Comparison of ENCODE assay signal across 8 mouse cellular contexts in the genomic region with DNA sequence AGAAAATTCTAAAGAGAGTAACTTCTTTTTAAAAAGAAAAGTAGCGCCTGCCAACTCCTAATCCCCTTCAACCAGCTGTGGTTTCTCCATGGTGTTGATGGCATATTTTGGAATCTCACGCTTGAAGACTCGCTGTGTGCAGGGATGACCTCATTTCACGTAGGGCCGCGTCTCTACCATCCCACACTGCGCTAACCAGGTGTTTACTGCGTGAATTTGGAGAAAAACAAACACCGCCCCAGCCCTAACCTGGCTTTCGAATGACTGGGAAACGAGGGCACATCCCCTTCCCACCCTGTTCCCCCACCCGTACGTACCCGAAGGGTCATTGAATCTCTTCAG. TPM values are rescaled to one million over a fixed set of nuclear protein-coding genes. Genes with fewer than 3 reads are reported as not detected.
DNase-seq lines count a peak whose midpoint lies in the region; ATAC-seq and TF ChIP-seq lines count a peak whose summit lies in the region.

No protein-coding gene starts in this region.

- no peak for TF ChIP-seq POLR2A in ES-Bruce4 (IDR thresholded peaks at IDR 0.05; ENCODE audit: insufficient read depth, low read length)

- peaks cover 36% of the 10 kb centered on the region for H3K36me3 ChIP-seq in heart, embryonic 10.5 days
- H3K36me3 ChIP-seq in ES-Bruce4 (ENCODE audit: control insufficient read depth, insufficient read depth, low read length, poor library complexity, severe bottlenecking) (peaks cover 50% of the 10 kb centered on the region), macrophage (ENCODE audit: inconsistent target) (peaks cover 16% of the 10 kb centered on the region)
- H3K36me3 ChIP-seq in forebrain, embryonic 16.5 days (ENCODE audit: control insufficient read depth, insufficient read depth), result peaks cover 12% of the 10 kb centered on the region

- 1% methylated on average over 14 of the region's 14 CpGs for WGBS in heart, embryonic 10.5 days
- WGBS in forebrain, embryonic 16.5 days, result 2% methylated on average over 14 of the region's 14 CpGs
- WGBS in macrophage (ENCODE audit: missing documents), result 1% methylated on average over 14 of the region's 14 CpGs

- H3K9ac ChIP-seq in ES-Bruce4 (ENCODE audit: low read depth, poor library complexity, severe bottlenecking), result peak overlapping the region; percentile 97
- H3K9ac ChIP-seq in forebrain, embryonic 16.5 days (replicated peaks; ENCODE audit: low read depth, low read length), result peak overlapping the region; percentile 2; the same call in 1 of the 2 replicates

- ATAC-seq in forebrain, embryonic 16.5 days, result no peak; the same call in 1 of the 2 replicates

- TF ChIP-seq EP300 in ES-Bruce4 (IDR thresholded peaks at IDR 0.05; ENCODE audit: insufficient read depth, low read depth, low read length), result no peak

- no peak for DNase-seq in heart, embryonic 10.5 days (ENCODE audit: low spot score)
- DNase-seq in heart, adult 18-20 months, result no peak
- no peak for DNase-seq in left cerebral cortex, adult 18-20 months (ENCODE audit: low spot score in 2 of 2)
- DNase-seq in urinary bladder, postnatal 25 days (ENCODE audit: low spot score), result no peak
- DNase-seq in adrenal gland, postnatal 10 days, result no peak

- H3K9me3 ChIP-seq in heart, embryonic 10.5 days, result no peaks in the 10 kb centered on the region
- H3K9me3 ChIP-seq in ES-Bruce4 (replicated peaks; ENCODE audit: control insufficient read depth, insufficient read depth, low read length, poor library complexity, severe bottlenecking), result no peaks in the 10 kb centered on the region
- H3K9me3 ChIP-seq in forebrain, embryonic 16.5 days (ENCODE audit: control insufficient read depth, low read length), result no peaks in the 10 kb centered on the region

- peak overlapping the region; percentile 88 for H3K27ac ChIP-seq in heart, embryonic 10.5 days
- H3K27ac ChIP-seq in ES-Bruce4 (ENCODE audit: insufficient read depth, low read length) (peak overlapping the region; percentile 68), macrophage (peak overlapping the region; percentile 74)
- H3K27ac ChIP-seq in forebrain, embryonic 16.5 days (ENCODE audit: low read length), result no peak overlapping the region

- TF ChIP-seq CTCF in ES-Bruce4 (IDR thresholded peaks at IDR 0.05; ENCODE audit: low read depth, low read length), result no peak

- peaks cover 16% of the 10 kb centered on the region for H3K4me1 ChIP-seq in heart, embryonic 10.5 days
- peaks cover 2% of the 10 kb centered on the region for H3K4me1 ChIP-seq in ES-Bruce4 (ENCODE audit: control insufficient read depth, insufficient read depth, low read length)
- peaks cover 22% of the 10 kb centered on the region for H3K4me1 ChIP-seq in forebrain, embryonic 16.5 days (replicated peaks; ENCODE audit: control insufficient read depth, insufficient read depth, low read length)

- peak overlapping the region; percentile 56 for H3K4me2 ChIP-seq in forebrain, embryonic 16.5 days (ENCODE audit: low read length)

- H3K27me3 ChIP-seq in heart, embryonic 10.5 days (ENCODE audit: insufficient read depth, poor library complexity, severe bottlenecking), result no peaks in the 10 kb centered on the region
- H3K27me3 ChIP-seq in ES-Bruce4 (ENCODE audit: control insufficient read depth, insufficient read depth, low read length, poor library complexity, severe bottlenecking), result no peaks in the 10 kb centered on the region
- no peaks in the 10 kb centered on the region for H3K27me3 ChIP-seq in forebrain, embryonic 16.5 days (replicated peaks; ENCODE audit: control insufficient read depth, insufficient read depth, low read length)

- peaks cover 69% of the 10 kb centered on the region for H3K79me2 ChIP-seq in macrophage (ENCODE audit: inconsistent target)

- H3K4me3 ChIP-seq in heart, embryonic 10.5 days, result peak overlapping the region; percentile 77
- H3K4me3 ChIP-seq in ES-Bruce4 (ENCODE audit: low read depth, low read length) (peak overlapping the region; percentile 100), macrophage (ENCODE audit: inconsistent target) (peak overlapping the region; percentile 90)
- peak overlapping the region; percentile 38 for H3K4me3 ChIP-seq in forebrain, embryonic 16.5 days (replicated peaks; ENCODE audit: low read length)

RNA-seq across cellular contexts. Expression of a gene that starts 0.3 kb away (rescaled TPM):
- polyA plus RNA-seq in heart, embryonic 10.5 days (2016; fragmentation: Nextera tagmentation; extraction: Ambion mirVana), result 57.1 and 63.0 TPM in 2 replicates
- total RNA-seq in heart, adult 18-20 months (2021), result under 1 TPM; 0.25 to 0.49 TPM
- polyA plus RNA-seq in ES-Bruce4 (2011; ENCODE audit: insufficient read depth, insufficient read length, low read depth, missing spikeins) (166 and 182 TPM in 2 replicates), macrophage (2018) (0.32 to 7.1 TPM (median 3.3 TPM) in 3 replicates)
- 16.8 and 19.1 TPM in 2 replicates for polyA plus RNA-seq in forebrain, embryonic 16.5 days (2015; fragmentation: Nextera tagmentation; extraction: Ambion mirVana)
- total RNA-seq in macrophage (2018; cell fraction: chromatin; rRNA removed), result 10 to 100 TPM in 1 of 26 experiments, 1 to 10 TPM in 15, under 1 TPM in 8, not detected in 2; 0.33 to 13.5 (median 1.5) TPM
- total RNA-seq in macrophage (2018; cell fraction: cytosol; rRNA removed), result 1 to 10 TPM in 14 of 26 experiments, under 1 TPM in 12; 0.38 to 5.5 (median 1.4) TPM
- total RNA-seq in macrophage (2018; cell fraction: nucleus; rRNA removed), result 1 to 10 TPM in 11 of 26 experiments, under 1 TPM in 15; 0.23 to 6.2 (median 0.91) TPM
- total RNA-seq in left cerebral cortex, adult 18-20 months (2021), result under 1 TPM; 0.14 to 0.33 TPM
- 1 to 10 TPM; 7.5 to 9.1 TPM for total RNA-seq in adrenal gland, postnatal 10 days (2021)

RNA-seq across cellular contexts. Expression of a gene that starts 0.5 kb away (rescaled TPM):
- 152 and 184 TPM in 2 replicates for polyA plus RNA-seq in heart, embryonic 10.5 days (2016; fragmentation: Nextera tagmentation; extraction: Ambion mirVana)
- total RNA-seq in heart, adult 18-20 months (2021), result 10 to 100 TPM; 14.0 to 16.8 TPM
- polyA plus RNA-seq in ES-Bruce4 (2011; ENCODE audit: insufficient read depth, insufficient read length, low read depth, missing spikeins) (194 and 199 TPM in 2 replicates), macrophage (2018) (35.8 to 54.5 TPM (median 53.0 TPM) in 3 replicates)
- 69.9 and 81.5 TPM in 2 replicates for polyA plus RNA-seq in forebrain, embryonic 16.5 days (2015; fragmentation: Nextera tagmentation; extraction: Ambion mirVana)
- total RNA-seq in macrophage (2018; cell fraction: chromatin; rRNA removed), result 10 to 100 TPM in 19 of 26 experiments, 1 to 10 TPM in 7; 3.3 to 55.8 (median 18.0) TPM
- 10 to 100 TPM; 19.9 to 45.8 (median 28.3) TPM for total RNA-seq in macrophage (2018; cell fraction: cytosol; rRNA removed)
- 10 to 100 TPM in 22 of 26 experiments, 1 to 10 TPM in 4; 6.1 to 48.9 (median 15.6) TPM for total RNA-seq in macrophage (2018; cell fraction: nucleus; rRNA removed)
- 10 to 100 TPM; 17.0 to 19.5 TPM for total RNA-seq in left cerebral cortex, adult 18-20 months (2021)
- total RNA-seq in adrenal gland, postnatal 10 days (2021), result 10 to 100 TPM; 31.6 to 34.6 TPM

RNA-seq across cellular contexts. Expression of a gene that starts 22.1 kb away (rescaled TPM):
- 76.3 and 127 TPM in 2 replicates for polyA plus RNA-seq in heart, embryonic 10.5 days (2016; fragmentation: Nextera tagmentation; extraction: Ambion mirVana)
- 100 to 1,000 TPM; 495 to 546 TPM for total RNA-seq in heart, adult 18-20 months (2021)
- polyA plus RNA-seq in ES-Bruce4 (2011; ENCODE audit: insufficient read depth, insufficient read length, low read depth, missing spikeins) (316 and 327 TPM in 2 replicates), macrophage (2018) (131 to 159 TPM (median 149 TPM) in 3 replicates)
- polyA plus RNA-seq in forebrain, embryonic 16.5 days (2015; fragmentation: Nextera tagmentation; extraction: Ambion mirVana), result 32.2 and 38.0 TPM in 2 replicates
- total RNA-seq in macrophage (2018; cell fraction: chromatin; rRNA removed), result 10 to 100 TPM in 19 of 26 experiments, 1 to 10 TPM in 7; 5.9 to 64.3 (median 19.1) TPM
- 100 to 1,000 TPM; 116 to 190 (median 161) TPM for total RNA-seq in macrophage (2018; cell fraction: cytosol; rRNA removed)
- total RNA-seq in macrophage (2018; cell fraction: nucleus; rRNA removed), result 100 to 1,000 TPM in 2 of 26 experiments, 10 to 100 TPM in 24; 18.2 to 114 (median 49.1) TPM
- 10 to 100 TPM; 69.5 to 85.5 TPM for total RNA-seq in left cerebral cortex, adult 18-20 months (2021)
- total RNA-seq in adrenal gland, postnatal 10 days (2021), result 10 to 100 TPM; 71.1 to 96.0 TPM

RNA-seq across cellular contexts. Expression of a gene that starts 38.0 kb away (rescaled TPM):
- polyA plus RNA-seq in heart, embryonic 10.5 days (2016; fragmentation: Nextera tagmentation; extraction: Ambion mirVana), result 103 and 106 TPM in 2 replicates
- total RNA-seq in heart, adult 18-20 months (2021), result 10 to 100 TPM; 94.5 to 96.3 TPM
- 60.9 and 67.3 TPM in 2 replicates for polyA plus RNA-seq in ES-Bruce4 (2011; ENCODE audit: insufficient read depth, insufficient read length, low read depth, missing spikeins)
- 79.9 and 95.1 TPM in 2 replicates for polyA plus RNA-seq in forebrain, embryonic 16.5 days (2015; fragmentation: Nextera tagmentation; extraction: Ambion mirVana)
- 100 to 1,000 TPM in 3 of 26 experiments, 10 to 100 TPM in 21, 1 to 10 TPM in 2; 6.4 to 103 (median 41.3) TPM for total RNA-seq in macrophage (2018; cell fraction: chromatin; rRNA removed)
- total RNA-seq in macrophage (2018; cell fraction: cytosol; rRNA removed), result 10 to 100 TPM; 25.1 to 57.4 (median 48.2) TPM
- 10 to 100 TPM; 11.4 to 84.9 (median 36.2) TPM for total RNA-seq in macrophage (2018; cell fraction: nucleus; rRNA removed)
- polyA plus RNA-seq in macrophage (2018), result 28.8 to 55.1 TPM (median 43.4 TPM) in 3 replicates
- 100 to 1,000 TPM; 154 to 159 TPM for total RNA-seq in left cerebral cortex, adult 18-20 months (2021)
- 100 to 1,000 TPM in 1 of 2 experiments, 10 to 100 TPM in 1; 88.9 to 116 TPM for total RNA-seq in adrenal gland, postnatal 10 days (2021)

Comparison
In these comparisons a context has a peak if more than half of its experiments do, and no peak if none do; other contexts are left out.
1. H3K4me3 ChIP-seq: peak in every context shown above with its lines; median percentile 100 in ES-Bruce4; 90 in macrophage; 77 in heart, embryonic 10.5 days; 38 in forebrain, embryonic 16.5 days.